Mouse (Mus musculus) layer of hippocampus, postnatal 10 days (tissue): ENCODE measurements around the gene Sik3. TPM values are rescaled to one million over a fixed set of nuclear protein-coding genes. Genes with fewer than 3 reads are reported as not detected.

Experiments
- DNase-seq, 2 experiments: peaks; one replicate each; pipeline ENCODE4 v3.0.0; 2021; ENCODE audit warnings: low spot score in 2 of 2
- total RNA-seq, 2 experiments: library from RNA; stranded (reverse); gene quantifications; 2 replicates each; pipeline ENCODE4 v1.2.3; 2021

Sik3 gene
- total RNA-seq, 2 experiments from 2014 or later = 83.8 to 85.0 TPM

DNA sequence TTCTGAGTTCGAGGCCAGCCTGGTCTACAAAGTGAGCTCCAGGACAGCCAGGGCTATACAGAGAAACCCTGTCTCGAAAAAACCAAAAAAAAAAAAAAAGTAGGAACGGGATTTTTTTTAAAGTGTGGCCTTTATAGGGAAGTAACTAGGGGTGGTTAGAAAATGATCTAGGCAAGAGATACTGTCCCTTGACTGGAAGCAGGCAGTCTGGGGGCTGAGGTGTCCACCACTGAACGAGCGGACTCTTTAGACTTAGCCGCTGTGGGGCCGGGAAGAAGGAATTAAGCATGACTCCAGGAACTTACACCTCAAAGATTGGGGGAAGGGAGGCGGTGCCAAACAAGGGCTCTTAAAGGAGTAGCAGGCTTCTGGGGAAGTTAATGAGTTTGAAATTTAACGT, 205.6 kb downstream of the Sik3 start:
- no peak for DNase-seq

DNA sequence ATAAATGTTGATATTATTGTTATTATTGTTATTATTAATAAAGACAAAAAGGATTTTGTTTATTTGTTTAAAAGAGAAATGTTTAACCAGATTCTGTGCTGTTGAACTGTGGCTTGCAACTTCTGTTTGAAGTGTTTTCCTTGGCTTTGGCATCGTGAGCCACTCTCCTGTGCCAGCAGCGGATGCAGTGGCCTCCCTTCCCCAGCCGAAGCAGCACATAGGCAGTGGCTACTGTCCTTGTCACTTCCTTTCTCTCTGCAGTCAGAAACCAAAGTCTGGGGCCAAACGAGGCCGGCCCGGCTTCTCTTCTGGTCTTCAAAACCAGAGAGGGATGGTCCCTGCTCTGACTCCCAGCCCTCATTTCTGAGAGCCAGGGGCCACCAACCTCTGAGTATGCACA, 210.5 kb downstream of the Sik3 start:
- no peak for DNase-seq

DNA sequence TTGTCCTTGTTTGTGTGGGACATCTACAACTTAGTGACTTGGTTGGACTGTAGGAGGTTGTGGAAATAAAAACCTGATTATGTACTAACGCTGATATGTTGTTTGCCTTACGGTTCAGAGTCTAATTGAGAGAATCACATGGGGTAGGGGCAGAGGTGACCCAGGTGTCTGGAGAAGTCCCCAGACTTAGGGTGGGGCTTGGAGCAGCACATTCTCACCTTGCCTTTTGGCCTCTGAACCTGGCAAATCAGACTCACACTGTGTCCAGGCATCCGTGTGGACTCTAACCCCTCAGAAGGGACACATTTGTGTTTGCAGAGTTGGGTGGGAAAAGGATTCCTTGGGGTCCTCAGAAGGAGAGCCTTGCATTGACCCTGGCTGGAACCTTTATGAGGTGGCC, 211.5 kb downstream of the Sik3 start:
- no peak for DNase-seq

DNA sequence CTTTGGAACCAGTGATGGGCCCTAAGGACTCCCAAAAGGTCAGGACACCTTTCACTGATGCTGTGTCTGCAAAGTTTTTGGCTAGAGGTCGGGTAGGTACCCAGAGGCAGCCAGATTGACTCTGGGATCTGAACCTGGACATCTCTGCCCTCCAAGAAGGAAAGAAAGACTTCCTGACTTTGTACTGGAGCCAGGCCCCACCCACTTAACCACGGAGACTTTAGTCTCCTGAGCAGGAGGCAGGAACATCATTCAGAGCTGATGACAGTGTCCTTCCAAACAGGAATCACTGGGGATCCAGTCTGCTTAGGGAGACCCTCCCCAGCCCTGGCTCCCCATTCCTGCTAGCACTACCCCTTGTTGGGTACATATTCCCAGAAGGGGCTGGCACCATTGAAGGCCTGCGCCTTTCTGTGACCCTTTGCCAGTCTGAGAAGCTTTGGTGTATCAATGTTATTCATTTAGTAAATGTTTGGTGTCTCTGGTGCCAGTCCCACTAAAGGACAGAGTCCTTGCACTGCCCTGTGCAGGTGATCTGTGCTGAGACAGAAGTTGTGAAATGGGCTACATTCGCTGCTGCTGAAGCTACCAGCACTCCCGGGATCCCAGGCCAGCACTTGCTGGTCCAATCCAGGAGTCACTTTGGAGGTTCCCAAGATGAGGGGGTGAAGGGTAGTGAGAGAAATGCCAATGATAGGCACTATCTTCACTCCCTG, 212.5 kb downstream of the Sik3 start:
- no peak for DNase-seq

DNA sequence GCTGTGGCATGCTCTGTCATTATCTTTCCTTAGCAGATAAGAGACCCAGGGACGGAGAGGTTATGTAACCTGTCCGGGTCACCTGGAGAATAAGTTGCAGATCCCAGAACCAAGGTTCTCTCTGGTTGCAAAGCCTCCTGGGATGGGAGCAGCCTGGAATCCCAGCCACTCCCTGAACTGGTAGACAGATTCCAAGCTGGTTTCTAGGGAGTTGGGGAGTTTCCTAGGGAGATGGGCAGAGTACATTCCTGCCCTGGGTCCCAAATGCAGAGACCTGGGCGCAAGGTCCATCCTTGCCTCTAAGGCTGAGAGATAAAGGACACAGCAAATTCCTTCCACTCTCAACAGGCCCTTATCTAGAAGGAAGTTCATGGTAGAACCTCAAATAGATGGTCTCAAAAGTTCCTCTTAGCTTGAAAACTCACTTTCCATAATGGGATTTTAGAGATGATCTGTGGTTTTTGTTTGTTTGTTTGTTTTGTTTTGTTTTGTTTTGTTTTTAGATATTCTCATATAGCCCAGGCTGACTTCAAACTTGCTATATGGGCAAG, 214.5 kb downstream of the Sik3 start:
- DNase-seq = no peak

DNA sequence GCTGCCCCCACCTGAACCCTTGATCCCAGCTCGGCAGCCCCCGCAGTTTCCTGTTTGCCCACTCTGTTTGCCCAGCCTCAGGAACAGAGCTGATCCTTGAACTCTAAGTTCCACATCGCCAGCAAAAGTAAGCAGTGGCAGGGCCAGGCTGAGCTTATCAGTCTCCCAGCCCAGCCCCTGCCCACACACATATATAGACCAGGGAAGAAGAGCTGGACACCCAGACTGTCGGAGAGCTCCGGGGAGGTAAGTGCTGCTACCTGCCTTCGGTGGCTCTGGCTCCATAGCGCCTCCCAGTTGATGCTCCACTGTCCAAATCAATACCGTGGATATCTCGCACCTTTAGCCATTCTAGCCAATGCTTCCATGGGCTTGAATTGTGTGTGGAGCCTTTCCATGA, 215.9 kb downstream of the Sik3 start, which contains the start of gene Apoa1:
TSS of gene Apoa1 (plus strand) at position 90 of the 400 bp plus-strand sequence.
- no peak for DNase-seq

DNA sequence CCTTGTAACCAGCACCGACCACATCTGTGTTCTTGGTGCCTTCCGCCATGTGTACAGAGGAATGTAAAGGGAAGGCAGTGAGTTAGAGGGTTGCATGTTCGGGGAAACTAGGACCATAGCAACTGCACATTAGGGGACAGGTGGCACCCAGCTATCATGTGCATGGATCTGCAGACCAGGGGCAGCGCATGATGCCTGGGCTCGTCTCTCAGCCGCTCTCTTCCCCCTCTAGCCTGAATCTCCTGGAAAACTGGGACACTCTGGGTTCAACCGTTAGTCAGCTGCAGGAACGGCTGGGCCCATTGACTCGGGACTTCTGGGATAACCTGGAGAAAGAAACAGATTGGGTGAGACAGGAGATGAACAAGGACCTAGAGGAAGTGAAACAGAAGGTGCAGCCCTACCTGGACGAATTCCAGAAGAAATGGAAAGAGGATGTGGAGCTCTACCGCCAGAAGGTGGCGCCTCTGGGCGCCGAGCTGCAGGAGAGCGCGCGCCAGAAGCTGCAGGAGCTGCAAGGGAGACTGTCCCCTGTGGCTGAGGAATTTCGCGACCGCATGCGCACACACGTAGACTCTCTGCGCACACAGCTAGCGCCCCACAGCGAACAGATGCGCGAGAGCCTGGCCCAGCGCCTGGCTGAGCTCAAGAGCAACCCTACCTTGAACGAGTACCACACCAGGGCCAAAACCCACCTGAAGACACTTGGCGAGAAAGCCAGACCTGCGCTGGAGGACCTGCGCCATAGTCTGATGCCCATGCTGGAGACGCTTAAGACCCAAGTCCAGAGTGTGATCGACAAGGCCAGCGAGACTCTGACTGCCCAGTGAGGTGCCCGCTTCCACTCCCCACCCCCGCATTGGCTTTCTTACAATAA, 217.2 kb downstream of the Sik3 start:
- DNase-seq = peak; percentile 85 to 89

DNA sequence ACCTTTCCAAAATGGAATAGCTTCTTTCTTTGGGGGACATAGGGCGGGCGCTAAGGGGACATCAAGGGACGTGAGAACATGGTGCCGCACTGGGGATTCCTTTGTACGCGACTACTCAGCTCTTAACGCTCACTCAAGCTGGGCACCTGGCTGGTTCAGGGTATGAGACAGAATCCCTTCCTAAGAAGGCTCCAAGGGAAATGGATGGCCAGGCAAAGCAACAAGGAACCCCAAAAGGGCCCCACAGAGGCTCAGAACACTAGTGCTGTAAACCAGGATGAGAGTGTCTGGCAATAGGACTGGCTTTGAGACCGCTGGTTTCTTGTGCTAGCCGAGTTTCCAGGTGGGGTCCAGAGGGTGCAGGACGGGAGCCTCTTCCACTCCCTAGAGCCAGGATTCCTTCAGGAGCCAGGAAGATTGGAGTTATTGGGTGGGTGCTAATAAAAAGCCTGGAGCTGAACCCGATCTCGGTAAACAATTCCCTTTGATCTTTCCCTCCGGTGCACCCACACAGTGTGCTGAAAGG, 217.9 kb downstream of the Sik3 start:
- DNase-seq = no peak

DNA sequence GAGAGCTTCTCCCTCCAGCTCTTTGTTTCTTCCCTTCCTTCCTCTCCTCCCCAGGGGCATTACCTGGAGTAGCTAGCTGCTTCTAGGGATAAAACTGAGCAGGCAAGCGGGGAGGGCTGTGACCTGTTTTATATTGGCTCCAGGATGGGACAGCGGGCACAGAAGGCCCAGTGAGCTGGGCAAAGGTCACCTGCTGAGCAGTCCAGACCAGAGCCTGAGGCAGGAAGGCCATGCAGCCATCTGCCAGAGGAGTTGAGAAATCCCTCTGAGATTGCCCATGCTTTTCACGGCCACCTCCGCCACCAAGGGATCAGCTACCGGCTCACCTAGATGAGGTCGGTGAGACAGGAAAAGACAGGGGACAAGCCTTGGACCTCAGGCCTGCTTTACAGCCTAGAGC, 222.6 kb downstream of the Sik3 start:
- DNase-seq = no peak

DNA sequence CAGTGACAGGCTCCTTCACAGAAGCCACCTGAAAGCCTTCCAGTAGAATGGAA, 222.8 kb downstream of the Sik3 start, which contains the start of gene Apoc3:
TSS of gene Apoc3 (minus strand) at position 41 of the 53 bp plus-strand sequence.
- DNase-seq = no peak

DNA sequence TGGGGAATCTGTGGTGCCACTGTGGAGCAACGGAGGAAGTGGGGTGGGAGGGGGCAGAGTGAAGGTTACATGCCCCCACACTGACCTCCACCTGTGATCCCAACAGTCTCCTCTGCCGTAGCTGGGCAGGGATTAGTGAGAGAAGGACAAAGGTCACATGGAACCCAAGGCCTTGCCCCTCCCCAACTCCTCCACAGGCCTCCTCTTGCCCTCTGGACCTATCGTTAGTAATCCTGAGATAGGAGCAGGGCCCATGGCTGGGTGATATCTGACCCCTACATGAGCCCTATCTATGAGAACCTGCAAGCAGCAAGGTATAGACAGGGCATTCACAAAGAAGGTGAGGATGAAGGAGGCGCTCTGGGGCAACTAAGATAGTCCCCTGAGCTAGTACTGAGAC, 223.0 kb downstream of the Sik3 start:
- DNase-seq = no peak

DNA sequence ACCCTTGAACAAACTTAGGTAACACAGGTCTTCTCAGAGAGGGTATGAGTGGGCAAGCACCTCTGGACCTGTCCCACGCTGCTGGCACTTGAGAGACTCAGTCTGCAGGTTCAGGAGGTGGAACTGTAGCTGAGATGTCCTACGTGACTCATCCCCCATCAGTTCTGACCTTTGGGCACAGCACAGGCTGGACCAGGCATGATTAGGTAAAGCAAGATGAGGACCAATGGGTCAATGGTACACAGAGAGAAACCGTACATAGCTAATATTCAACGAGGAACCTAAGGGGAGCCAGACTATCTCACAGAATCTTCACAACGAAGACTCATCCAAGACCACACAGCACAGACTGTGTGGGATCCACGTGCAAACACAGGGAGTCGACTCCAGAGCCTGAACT, 226.2 kb downstream of the Sik3 start:
- DNase-seq = no peak

DNA sequence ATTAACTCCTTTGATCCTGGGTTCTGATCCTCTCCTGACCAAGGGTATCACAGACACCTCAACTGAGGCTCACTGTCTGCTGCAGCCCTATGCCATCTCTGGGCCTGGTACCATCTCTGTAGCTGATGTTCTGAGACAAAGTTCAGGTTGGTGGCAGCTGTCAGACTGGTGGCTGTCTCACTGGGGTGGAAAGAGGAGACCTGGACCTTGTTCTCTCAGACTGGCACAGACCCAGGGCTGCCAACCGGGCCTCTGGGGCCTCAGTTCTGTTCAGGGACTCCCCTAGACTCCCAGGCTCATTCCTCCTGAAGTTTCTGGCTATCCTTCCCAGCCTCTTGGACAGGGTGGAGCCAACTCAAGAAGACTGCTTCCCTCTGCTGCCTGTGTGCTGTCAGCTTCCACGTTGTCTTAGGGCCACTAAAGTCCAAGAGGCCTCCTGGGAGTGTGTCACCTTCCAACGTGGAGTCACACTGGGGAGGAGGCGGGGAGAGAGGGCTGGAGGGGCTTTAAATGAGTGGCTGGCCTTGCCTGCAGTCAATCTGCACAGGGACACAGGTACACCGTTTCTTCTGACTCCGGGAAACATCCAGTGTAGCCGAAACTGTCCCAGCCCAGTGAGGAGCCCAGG, 228.0 kb downstream of the Sik3 start, which contains the start of gene Apoa4:
TSS of gene Apoa4 (plus strand) at position 171 of the 628 bp plus-strand sequence.
- DNase-seq = no peak

DNA sequence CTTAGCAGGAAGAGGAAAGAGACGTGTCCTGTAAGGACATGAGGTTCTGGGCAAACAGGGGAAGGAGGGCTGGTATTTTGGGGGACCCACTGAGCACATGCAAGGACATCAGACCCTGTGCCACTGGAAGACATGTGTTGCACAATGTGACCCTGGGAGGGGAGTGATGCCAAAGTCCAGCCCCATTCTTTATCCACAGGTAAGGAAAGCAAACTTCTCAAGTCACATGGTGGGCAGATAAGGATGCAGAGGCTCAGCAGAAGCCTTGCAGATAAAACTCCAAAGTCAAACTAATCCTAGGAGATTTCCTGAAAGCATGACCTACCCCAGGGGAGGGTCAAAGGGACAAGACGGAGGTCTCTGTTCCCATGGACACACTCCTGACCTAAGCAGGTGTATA, 229.2 kb downstream of the Sik3 start:
- DNase-seq = no peak

DNA sequence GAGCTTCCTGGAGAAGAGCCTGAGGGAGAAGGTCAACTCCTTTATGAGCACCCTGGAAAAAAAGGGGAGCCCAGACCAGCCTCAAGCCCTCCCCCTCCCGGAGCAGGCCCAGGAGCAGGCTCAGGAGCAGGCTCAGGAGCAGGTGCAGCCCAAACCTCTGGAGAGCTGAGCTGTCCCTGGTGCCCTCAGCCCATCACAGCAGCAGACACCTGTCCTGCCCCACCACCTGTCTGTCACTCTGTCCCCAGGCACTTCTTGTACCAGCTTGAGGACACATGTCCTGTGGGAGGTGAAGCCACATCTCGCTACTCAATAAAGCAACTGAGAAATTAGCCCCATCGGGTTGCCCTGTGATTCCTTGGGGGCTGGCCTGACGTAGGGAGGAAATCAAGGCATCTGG, 230.5 kb downstream of the Sik3 start:
- DNase-seq = no peak

DNA sequence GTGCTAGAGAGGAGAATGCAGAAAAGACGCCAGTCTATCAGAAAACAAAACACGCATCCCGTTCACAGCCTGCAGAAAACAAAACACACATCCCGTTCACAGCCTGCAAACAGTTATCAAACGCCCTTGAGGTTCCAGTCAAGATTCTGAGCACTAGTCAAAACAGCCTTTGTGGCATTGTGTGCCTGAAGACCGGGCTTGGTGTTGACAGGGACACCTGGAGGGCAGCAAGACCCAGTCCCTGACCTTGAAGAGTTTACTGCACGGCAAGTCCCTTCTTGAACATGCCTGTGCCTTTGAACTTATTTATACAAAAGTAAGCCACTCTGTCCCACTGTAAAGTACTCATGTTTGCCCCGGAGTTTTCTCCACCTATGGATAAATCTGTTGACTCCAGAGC, 231.0 kb downstream of the Sik3 start:
- DNase-seq = no peak

DNA sequence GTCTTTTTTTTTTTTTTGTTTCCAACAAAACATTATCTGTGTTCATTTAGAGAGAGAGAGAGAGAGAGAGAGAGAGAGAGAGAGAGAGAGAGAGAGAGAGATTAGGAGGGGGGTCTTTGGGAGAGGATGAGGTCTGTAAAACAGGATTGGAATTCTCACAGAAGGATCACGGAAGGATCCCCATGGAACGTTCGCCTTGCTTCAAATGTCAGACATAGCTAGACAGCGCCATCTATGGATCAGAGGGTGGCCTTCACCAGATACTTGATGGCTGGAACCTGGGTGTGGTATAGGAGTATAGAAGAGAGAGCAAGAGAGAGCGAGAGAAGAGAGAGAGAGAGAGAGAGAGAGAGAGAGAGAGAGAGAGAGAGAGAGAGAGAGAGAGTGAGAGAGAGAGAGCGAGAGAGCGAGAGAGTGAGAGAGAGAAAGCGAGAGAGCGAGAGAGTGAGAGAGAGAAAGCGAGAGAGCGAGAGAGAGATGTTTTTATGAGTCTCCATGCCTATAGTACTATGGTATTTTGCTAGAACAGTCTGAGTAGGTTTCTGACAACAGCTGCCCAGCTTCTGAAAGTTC, 234.2 kb downstream of the Sik3 start:
- DNase-seq = peak; percentile 70 to 79

DNA sequence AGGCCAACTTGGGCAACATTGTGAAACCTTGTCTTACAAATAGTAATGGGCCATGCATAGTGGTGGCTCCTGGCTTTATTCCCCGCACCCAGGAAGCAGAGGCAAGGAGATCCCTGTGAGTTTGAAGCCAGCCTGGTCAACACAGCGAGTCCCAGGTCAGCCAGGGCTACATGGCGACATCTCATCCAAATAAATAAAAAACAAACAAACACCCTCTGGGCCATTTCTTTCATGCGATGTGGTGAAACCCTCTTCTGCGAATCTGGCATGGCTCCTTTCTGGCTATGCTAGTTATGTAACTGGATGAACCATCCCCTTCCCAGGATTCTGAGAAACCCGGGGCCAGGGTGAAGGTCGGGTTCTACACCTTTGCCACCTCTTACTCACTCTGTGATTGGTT, 243.6 kb downstream of the Sik3 start:
- no peak for DNase-seq

DNA sequence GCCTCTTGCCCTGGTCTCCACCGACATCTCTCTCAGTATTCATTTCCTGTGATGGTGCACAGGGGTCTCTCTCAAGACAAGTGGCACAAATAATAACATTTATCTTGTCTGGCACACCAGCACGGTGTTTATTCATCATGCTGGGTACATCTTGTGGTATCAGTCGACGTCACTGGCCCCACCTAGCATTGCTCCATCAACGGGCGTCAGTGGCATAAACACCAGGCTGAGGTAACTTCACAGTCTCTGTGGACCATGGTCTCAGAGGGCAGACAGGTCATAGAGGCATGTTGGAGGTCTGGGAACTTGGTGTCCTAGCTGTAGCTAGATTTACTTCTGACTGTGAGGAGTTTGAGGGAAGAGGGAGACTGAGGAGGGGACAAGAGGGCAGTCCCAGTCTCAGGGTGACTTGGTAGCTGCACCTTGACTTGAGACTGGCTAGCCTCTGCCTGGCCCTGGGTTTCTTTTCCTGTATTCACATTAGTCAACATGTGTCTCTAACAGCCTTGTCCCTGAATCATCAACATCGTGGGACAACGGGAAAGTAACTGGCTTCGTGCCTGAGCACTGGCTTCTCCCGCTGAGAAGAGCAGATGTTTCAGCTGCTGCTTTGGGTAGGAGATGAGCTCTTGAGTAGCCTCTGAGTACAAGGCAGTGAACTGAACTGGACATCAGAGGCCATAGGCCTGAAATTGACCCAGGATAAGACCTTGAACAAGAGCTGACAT, 244.2 kb downstream of the Sik3 start:
- no peak for DNase-seq

DNA sequence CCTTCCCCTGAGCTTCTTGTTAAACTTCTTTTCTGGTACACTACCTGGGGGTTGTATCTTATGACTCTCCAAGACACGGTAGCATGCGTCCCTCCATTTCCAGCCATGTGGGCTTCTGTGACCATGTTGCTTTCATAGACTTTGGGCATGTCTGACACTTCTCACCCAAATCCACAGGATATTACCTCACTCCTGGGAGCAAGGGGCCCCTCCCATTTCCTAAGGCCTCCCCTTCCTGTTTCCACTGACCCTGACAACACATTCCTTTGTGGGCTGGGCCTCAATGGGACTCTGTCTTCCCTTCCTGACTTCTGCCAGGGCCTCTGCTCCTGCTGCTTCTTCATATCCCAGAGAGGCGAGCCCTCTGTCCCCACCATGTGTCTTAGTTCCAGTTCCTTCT, 244.9 kb downstream of the Sik3 start:
- DNase-seq = no peak

DNA sequence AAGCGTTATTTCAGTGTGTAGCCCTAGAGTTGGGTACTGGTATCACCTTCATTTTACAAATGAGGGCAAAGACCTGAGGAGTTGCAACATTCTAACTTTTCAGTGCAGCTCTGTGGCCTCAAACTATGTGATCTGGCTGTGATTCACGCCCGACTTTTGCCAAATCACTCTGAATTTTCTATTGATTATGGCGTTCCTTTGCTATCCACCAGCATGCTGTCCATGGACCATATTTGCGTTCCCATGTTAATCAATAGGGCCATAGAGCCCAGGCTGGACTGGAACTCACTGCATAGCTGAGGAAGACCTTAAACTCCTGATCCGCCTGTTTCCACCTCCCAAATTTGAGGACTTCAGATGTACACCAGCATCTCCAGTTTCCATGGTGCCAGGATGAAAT, 246.5 kb downstream of the Sik3 start:
- no peak for DNase-seq
